Mouse (Mus musculus) heart, postnatal 36 days (tissue): ENCODE results near the gene Dcaf17. TPM values are rescaled to one million over a fixed set of nuclear protein-coding genes. Genes with fewer than 3 reads are reported as not detected.

ENCODE experiments used
- DNase-seq, 2 experiments: peaks; one replicate each; pipeline ENCODE4 v3.0.0; 2021 to 2022
- intact Hi-C: fragments of 180-260 bp; cut with DNase I; formaldehyde crosslinking; loops from one replicate; pipeline ENCODE4 v1.15.1; 2025
- total RNA-seq, 2 experiments: library from RNA; stranded (reverse); gene quantifications; 2 replicates each; pipeline ENCODE4 v1.2.3; 2021

Dcaf17 gene
- total RNA-seq, 2 experiments from 2014 or later: 5.0 to 5.2 TPM

- intact Hi-C loops: no loop called here
- DNase-seq: no peak
These were observed 6.2 kb upstream of the Dcaf17 start for GRCm38 (mm10) chr2:71048896-71049295.

GRCm38 (mm10) chr2:71050511-71050910 is 4.6 kb upstream of the Dcaf17 start:
- intact Hi-C loops: loop anchor here (10.0 kb wide), 1 partner anchor 164 kb away; the partner anchor contains the start of gene Dync1i2

GRCm38 (mm10) chr2:71054716-71055115 is 412 bp upstream of the Dcaf17 start:
- intact Hi-C loops: loop anchor here (10.0 kb wide), 1 partner anchor 160 kb away; the partner anchor contains the start of gene Dync1i2
- DNase-seq: no peak

More at GRCm38 (mm10) chr2:71050511-71050910, 4.6 kb upstream of the Dcaf17 start:
- no peak for DNase-seq

- DNase-seq: no peak
- intact Hi-C loops: loop anchor here (10.0 kb wide), 1 partner anchor 159 kb away; the partner anchor contains the start of gene Dync1i2
These were observed 1.1 kb downstream of the Dcaf17 start for GRCm38 (mm10) chr2:71056115-71056835.

GRCm38 (mm10) chr2:71071601-71072000 is 16.5 kb downstream of the Dcaf17 start:
- no peak for DNase-seq
- intact Hi-C loops: no loop called here

- no peak for DNase-seq
- intact Hi-C loops: no loop called here
These were observed 18.2 kb downstream of the Dcaf17 start for GRCm38 (mm10) chr2:71073330-71073729.

- no peak for DNase-seq
- intact Hi-C loops: no loop called here
These were observed 18.7 kb downstream of the Dcaf17 start for GRCm38 (mm10) chr2:71073828-71074227.

GRCm38 (mm10) chr2:71082416-71082815 is 27.3 kb downstream of the Dcaf17 start:
- intact Hi-C loops: no loop called here
- DNase-seq: no peak

GRCm38 (mm10) chr2:71083454-71084193 is 28.5 kb downstream of the Dcaf17 start:
- no peak for DNase-seq
- intact Hi-C loops: no loop called here

- intact Hi-C loops: no loop called here
- no peak for DNase-seq
These were observed 34.6 kb downstream of the Dcaf17 start for GRCm38 (mm10) chr2:71089766-71090165.

- intact Hi-C loops: no loop called here
- DNase-seq: no peak
These were observed 35.7 kb downstream of the Dcaf17 start for GRCm38 (mm10) chr2:71090660-71091445.

GRCm38 (mm10) chr2:71096170-71096569 is 41.0 kb downstream of the Dcaf17 start:
- intact Hi-C loops: no loop called here
- no peak for DNase-seq

GRCm38 (mm10) chr2:71102621-71103291 is 47.6 kb downstream of the Dcaf17 start:
- DNase-seq: no peak
- intact Hi-C loops: no loop called here

GRCm38 (mm10) chr2:71103292-71103680 is 48.2 kb downstream of the Dcaf17 start:
- intact Hi-C loops: no loop called here
- no peak for DNase-seq

- intact Hi-C loops: no loop called here
- no peak for DNase-seq
These were observed 49.6 kb downstream of the Dcaf17 start for GRCm38 (mm10) chr2:71104696-71105095.

GRCm38 (mm10) chr2:71105469-71106215 is 50.5 kb downstream of the Dcaf17 start:
- intact Hi-C loops: no loop called here
- no peak for DNase-seq

GRCm38 (mm10) chr2:71107225-71107624 is 52.1 kb downstream of the Dcaf17 start:
- intact Hi-C loops: no loop called here
- DNase-seq: no peak

- intact Hi-C loops: no loop called here
- DNase-seq: no peak
These were observed 53.4 kb downstream of the Dcaf17 start for GRCm38 (mm10) chr2:71108541-71108940.

- no peak for DNase-seq
- intact Hi-C loops: no loop called here
These were observed 58.5 kb downstream of the Dcaf17 start for GRCm38 (mm10) chr2:71113489-71114171.
